Mouse (Mus musculus): ENCODE results near the gene Golga7b.

DNA sequence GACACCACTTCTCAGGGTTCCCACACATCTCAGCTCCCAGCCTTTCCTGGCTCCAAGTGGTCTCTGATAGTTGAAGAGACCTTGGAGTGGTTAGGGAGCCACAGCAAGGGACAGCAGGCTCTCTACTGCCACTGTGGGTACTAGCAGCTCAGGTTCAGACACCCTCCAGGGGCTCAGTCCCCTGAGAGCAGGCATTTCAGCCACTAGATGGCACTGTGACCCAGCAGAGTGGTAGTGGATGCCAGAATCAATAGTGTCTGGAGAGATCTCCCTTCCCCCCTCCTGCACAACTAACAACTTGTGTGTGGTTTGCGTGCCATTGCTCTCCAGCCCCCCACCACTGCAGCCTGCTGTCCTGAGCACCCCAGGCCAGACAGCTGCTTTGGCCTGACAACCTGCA is 68.5 kb downstream of the Golga7b start:
- TF ChIP-seq CTCF (IDR thresholded peaks at IDR 0.05; ENCODE audit: borderline replicate concordance, extremely low read depth, insufficient read depth, insufficient read length) (peak; percentile 95), POLR2A (IDR thresholded peaks at IDR 0.05; ENCODE audit: borderline replicate concordance, extremely low read depth, insufficient read depth, insufficient read length, poor library complexity, severe bottlenecking) (no peak)

Data from brain, embryonic 14.5 days (tissue).